Mouse (Mus musculus) cortical plate, adult 2 months (tissue): ENCODE measurements at regions not wholly inside any gene's neighbourhood (a gene's known extent, or its start where the extent isn't known, plus 50 kb on each side); places are given as distances from the start of the nearest gene placed in this dataset.

ENCODE experiments used
- CTCF ChIP-seq: fragments of 200-500 bp; IDR thresholded peaks from 2 replicates; pipeline ENCODE4 v1.5.1; 2011; ENCODE audit warnings: mild to moderate bottlenecking, control low read depth, low read length; ENCODE audit not compliant: insufficient read depth; ENCODE audit errors: extremely low read depth
- POLR2A ChIP-seq: fragments of 200-500 bp; IDR thresholded peaks from 2 replicates; pipeline ENCODE4 v1.6.1; 2011; ENCODE audit warnings: mild to moderate bottlenecking, low read length, control low read depth; ENCODE audit not compliant: insufficient read depth; ENCODE audit errors: extremely low read depth

DNA sequence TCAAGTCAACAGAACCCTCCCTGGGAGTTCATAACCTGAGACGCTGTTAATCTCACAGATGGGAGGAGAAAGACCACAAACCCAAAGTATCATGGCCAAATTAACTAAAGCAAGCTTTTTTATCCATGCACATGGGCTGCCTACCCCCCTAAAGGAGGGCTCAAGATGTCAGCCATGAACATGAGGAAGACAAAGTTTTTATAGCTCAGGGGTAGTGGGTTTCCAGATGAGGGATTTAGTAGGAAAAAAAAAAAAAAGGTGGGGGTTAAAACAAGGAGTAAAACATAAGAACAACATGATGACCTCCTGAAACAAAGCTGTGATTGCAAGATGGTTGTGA, 314.8 kb upstream of the Jmjd1c start:
- TF ChIP-seq POLR2A (no peak), CTCF (no peak)
